Mouse (Mus musculus) adrenal gland, adult 8-10 months (tissue): ENCODE results near the gene Syt17. TPM values are rescaled to one million over a fixed set of nuclear protein-coding genes. Genes with fewer than 3 reads are reported as not detected.

ENCODE experiments used
- DNase-seq: peaks from one replicate; pipeline ENCODE4 v3.0.0; 2022
- total RNA-seq, 4 experiments: library from RNA; stranded (reverse); gene quantifications; 2 replicates each; pipeline ENCODE4 v1.2.4; 2022

Syt17 gene
- total RNA-seq, result 10 to 100 TPM in 2 of 4 experiments, 1 to 10 TPM in 2; 5.7 to 12.3 (median 8.6) TPM

GRCm38 (mm10) chr7:118448134-118448967 lies at the start of gene Syt17:
Gene Syt17 (minus strand): TSS chr7:118448222.
- peak; percentile 34 for DNase-seq

GRCm38 (mm10) chr7:118494892-118495579 lies 47.0 kb upstream of the Syt17 start:
- no peak for DNase-seq

- no peak for DNase-seq
Measured at GRCm38 (mm10) chr7:118493892-118494291, 45.9 kb upstream of the Syt17 start.

GRCm38 (mm10) chr7:118491431-118492147 lies 43.6 kb upstream of the Syt17 start, which contains the start of gene Itpripl2:
Gene Itpripl2 (minus strand): TSS chr7:118491975.
- peak; percentile 69 for DNase-seq

- peak; percentile 8 for DNase-seq
Measured at GRCm38 (mm10) chr7:118490666-118491430, 42.8 kb upstream of the Syt17 start.

GRCm38 (mm10) chr7:118489706-118490665 lies 42.0 kb upstream of the Syt17 start:
- no peak for DNase-seq

GRCm38 (mm10) chr7:118488060-118488664 lies 40.1 kb upstream of the Syt17 start:
- DNase-seq, result no peak

- no peak for DNase-seq
Measured at GRCm38 (mm10) chr7:118486917-118487316, 38.9 kb upstream of the Syt17 start.

GRCm38 (mm10) chr7:118483996-118484395 lies 36.0 kb upstream of the Syt17 start:
- DNase-seq, result no peak

- no peak for DNase-seq
Measured at GRCm38 (mm10) chr7:118482001-118482400, 34.0 kb upstream of the Syt17 start.

- DNase-seq, result no peak
Measured at GRCm38 (mm10) chr7:118481047-118481810, 33.2 kb upstream of the Syt17 start.

- DNase-seq, result no peak
Measured at GRCm38 (mm10) chr7:118480160-118480709, 32.2 kb upstream of the Syt17 start.

- DNase-seq, result no peak
Measured at GRCm38 (mm10) chr7:118478835-118479312, 30.9 kb upstream of the Syt17 start.

- DNase-seq, result no peak
Measured at GRCm38 (mm10) chr7:118476428-118476827, 28.4 kb upstream of the Syt17 start.

- no peak for DNase-seq
Measured at GRCm38 (mm10) chr7:118475008-118475705, 27.1 kb upstream of the Syt17 start.

GRCm38 (mm10) chr7:118472886-118473285 lies 24.9 kb upstream of the Syt17 start:
- DNase-seq, result no peak

GRCm38 (mm10) chr7:118468060-118468459 lies 20.0 kb upstream of the Syt17 start:
- DNase-seq, result no peak

GRCm38 (mm10) chr7:118464432-118464831 lies 16.4 kb upstream of the Syt17 start:
- DNase-seq, result no peak
